In the genomic region with DNA sequence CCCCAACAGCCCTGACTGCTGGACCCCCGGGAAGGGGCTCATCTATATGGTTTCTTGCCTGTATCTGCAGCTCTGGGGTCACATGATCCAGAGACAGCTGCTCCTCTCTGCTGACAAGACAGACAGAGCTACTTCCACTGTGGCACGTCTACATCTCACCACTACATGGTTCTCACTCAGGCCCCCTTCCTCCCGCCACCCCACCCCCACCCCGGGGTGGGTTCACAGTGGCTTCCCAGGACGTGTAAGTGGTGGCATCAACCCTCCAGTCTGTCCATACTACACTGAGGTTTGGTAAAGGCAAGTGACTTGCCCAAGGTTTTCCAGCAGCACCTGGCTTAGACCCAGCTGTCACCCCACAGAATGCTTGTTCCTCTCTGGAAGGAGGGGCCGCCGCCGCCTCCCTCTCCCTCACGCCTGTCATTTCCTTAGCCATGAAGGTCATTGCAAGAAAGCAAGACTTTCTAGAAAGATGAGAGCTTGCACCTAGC, we compare ENCODE assay signal across 8 mouse cellular contexts. TPM values are rescaled to one million over a fixed set of nuclear protein-coding genes. Genes with fewer than 3 reads are reported as not detected.
DNase-seq lines count a peak whose midpoint lies in the region; ATAC-seq lines count a peak whose summit lies in the region.

No protein-coding gene starts in this region.

- H3K9ac ChIP-seq in heart, embryonic 14.5 days (ENCODE audit: low read length): no peak overlapping the region
- peak overlapping the region; percentile 83 for H3K9ac ChIP-seq in forebrain, embryonic 13.5 days
- H3K9ac ChIP-seq in midbrain, embryonic 12.5 days (replicated peaks): peak overlapping the region; percentile 76

- ATAC-seq in heart, embryonic 14.5 days (ENCODE audit: insufficient number of reproducible peaks, insufficient read depth, low FRiP score, low read depth): no peak
- no peak for ATAC-seq in forebrain, embryonic 13.5 days
- no peak for ATAC-seq in midbrain, embryonic 12.5 days (ENCODE audit: low FRiP score, low read depth)
- no peak for ATAC-seq in inflammation-experienced regulatory T-cells, adult 6 months

- no peak for DNase-seq in heart, postnatal 4 days
- peak; percentile 83 for DNase-seq in brain, adult 2 months (ENCODE audit: low read depth, low spot score)
- no peak for DNase-seq in ovary, postnatal 36 days (ENCODE audit: low spot score)
- no peak for DNase-seq in embryo, embryonic 9.5 days (ENCODE audit: extremely low spot score)

- 49% methylated on average over 9 of the region's 9 CpGs for whole genome bisulfite sequencing in heart, embryonic 14.5 days
- 59% methylated on average over 9 of the region's 9 CpGs for WGBS in forebrain, embryonic 13.5 days
- 58% methylated on average over 9 of the region's 9 CpGs for WGBS in midbrain, embryonic 12.5 days

- peak overlapping the region in 1 of 2 experiments; percentile 52; a peak in 1 of 4 replicates for H3K4me3 ChIP-seq in heart, embryonic 14.5 days (ENCODE audit: control insufficient read depth in 1 of 2, insufficient read depth in 1 of 2, low read depth in 1 of 2, low read length in 2 of 2)
- H3K4me3 ChIP-seq in forebrain, embryonic 13.5 days: peak overlapping the region; percentile 63
- peak overlapping the region; percentile 54 for H3K4me3 ChIP-seq in midbrain, embryonic 12.5 days

- H3K27me3 ChIP-seq in heart, embryonic 14.5 days (ENCODE audit: control insufficient read depth, insufficient read depth, low read length): peaks cover 28% of the 10 kb centered on the region; the same call in 1 of the 2 replicates
- 0 out of 2 replicates have a peak, but pooled peaks cover 7% of the 10 kb centered on the region for H3K27me3 ChIP-seq in forebrain, embryonic 13.5 days
- peaks cover 31% of the 10 kb centered on the region for H3K27me3 ChIP-seq in midbrain, embryonic 12.5 days

- H3K4me1 ChIP-seq in heart, embryonic 14.5 days (ENCODE audit: control insufficient read depth in 2 of 2, insufficient read depth in 2 of 2, low read length in 2 of 2): peaks cover 12 to 15% of the 10 kb centered on the region in 2 experiments
- peaks cover 27% of the 10 kb centered on the region for H3K4me1 ChIP-seq in forebrain, embryonic 13.5 days
- H3K4me1 ChIP-seq in midbrain, embryonic 12.5 days: peaks cover 26% of the 10 kb centered on the region

- no peaks in the 10 kb centered on the region for H3K36me3 ChIP-seq in heart, embryonic 14.5 days (ENCODE audit: control insufficient read depth, insufficient read depth, low read length)
- H3K36me3 ChIP-seq in forebrain, embryonic 13.5 days (ENCODE audit: poor library complexity, severe bottlenecking): no peaks in the 10 kb centered on the region
- H3K36me3 ChIP-seq in midbrain, embryonic 12.5 days: no peaks in the 10 kb centered on the region

- H3K4me2 ChIP-seq in heart, embryonic 14.5 days (ENCODE audit: low read length): peak overlapping the region; percentile 91
- peak overlapping the region; percentile 94 for H3K4me2 ChIP-seq in forebrain, embryonic 13.5 days
- peak overlapping the region; percentile 78 for H3K4me2 ChIP-seq in midbrain, embryonic 12.5 days (replicated peaks)

- H3K9me3 ChIP-seq in heart, embryonic 14.5 days (ENCODE audit: control insufficient read depth, low read length): no peaks in the 10 kb centered on the region
- no peaks in the 10 kb centered on the region for H3K9me3 ChIP-seq in forebrain, embryonic 13.5 days (replicated peaks)
- no peaks in the 10 kb centered on the region for H3K9me3 ChIP-seq in midbrain, embryonic 12.5 days

- H3K27ac ChIP-seq in heart, embryonic 14.5 days (replicated peaks in 1 of 2; ENCODE audit: control insufficient read depth in 1 of 2, insufficient read depth in 1 of 2, low read depth in 2 of 2, low read length in 2 of 2): no peak overlapping the region
- H3K27ac ChIP-seq in forebrain, embryonic 13.5 days: peak overlapping the region; percentile 54
- peak overlapping the region; percentile 86 for H3K27ac ChIP-seq in midbrain, embryonic 12.5 days (replicated peaks)

RNA-seq across cellular contexts. Expression of a gene that starts 0.6 kb away (rescaled TPM):
- polyA plus RNA-seq in heart, embryonic 14.5 days (2014; fragmentation: Nextera tagmentation; extraction: Ambion mirVana): 28.8 and 31.1 TPM in 2 replicates
- 10 to 100 TPM; 34.5 to 48.3 TPM for total RNA-seq in heart, postnatal 4 days (2021)
- polyA plus RNA-seq in forebrain, embryonic 13.5 days (2015; fragmentation: Nextera tagmentation; extraction: Ambion mirVana): 49.0 and 52.4 TPM in 2 replicates
- 61.5 TPM in 2 replicates for polyA plus RNA-seq in midbrain, embryonic 12.5 days (2016; fragmentation: Nextera tagmentation; extraction: Ambion mirVana)
- 10 to 100 TPM; 52.5 to 84.8 (median 55.5) TPM for polyA plus RNA-seq in inflammation-experienced regulatory T-cells, adult 6 months (2017; shearing (Covaris generic))

RNA-seq across cellular contexts. Expression of a gene that starts 1.6 kb away (rescaled TPM):
- 4.7 and 5.6 TPM in 2 replicates for polyA plus RNA-seq in heart, embryonic 14.5 days (2014; fragmentation: Nextera tagmentation; extraction: Ambion mirVana)
- 1 to 10 TPM; 9.0 to 9.6 TPM for total RNA-seq in heart, postnatal 4 days (2021)
- 13.7 and 20.2 TPM in 2 replicates for polyA plus RNA-seq in forebrain, embryonic 13.5 days (2015; fragmentation: Nextera tagmentation; extraction: Ambion mirVana)
- 26.3 and 30.5 TPM in 2 replicates for polyA plus RNA-seq in midbrain, embryonic 12.5 days (2016; fragmentation: Nextera tagmentation; extraction: Ambion mirVana)
- not detected for polyA plus RNA-seq in inflammation-experienced regulatory T-cells, adult 6 months (2017; shearing (Covaris generic))

RNA-seq across cellular contexts. Expression of a gene that starts 30.2 kb away (rescaled TPM):
- 56.6 and 64.5 TPM in 2 replicates for polyA plus RNA-seq in heart, embryonic 14.5 days (2014; fragmentation: Nextera tagmentation; extraction: Ambion mirVana)
- 10 to 100 TPM; 43.7 to 47.6 TPM for total RNA-seq in heart, postnatal 4 days (2021)
- 59.6 and 60.4 TPM in 2 replicates for polyA plus RNA-seq in forebrain, embryonic 13.5 days (2015; fragmentation: Nextera tagmentation; extraction: Ambion mirVana)
- polyA plus RNA-seq in midbrain, embryonic 12.5 days (2016; fragmentation: Nextera tagmentation; extraction: Ambion mirVana): 57.5 and 61.1 TPM in 2 replicates
- polyA plus RNA-seq in inflammation-experienced regulatory T-cells, adult 6 months (2017; shearing (Covaris generic)): 10 to 100 TPM; 43.1 to 73.3 (median 57.4) TPM

RNA-seq across cellular contexts. Expression of a gene that starts 36.5 kb away (rescaled TPM):
- 0.35 and 1.8 TPM in 2 replicates for polyA plus RNA-seq in heart, embryonic 14.5 days (2014; fragmentation: Nextera tagmentation; extraction: Ambion mirVana)
- 1 to 10 TPM; 3.1 to 3.4 TPM for total RNA-seq in heart, postnatal 4 days (2021)
- polyA plus RNA-seq in forebrain, embryonic 13.5 days (2015; fragmentation: Nextera tagmentation; extraction: Ambion mirVana): 0.20 TPM in 1 of 2 replicates, not detected in the other
- 0.60 TPM in 2 replicates for polyA plus RNA-seq in midbrain, embryonic 12.5 days (2016; fragmentation: Nextera tagmentation; extraction: Ambion mirVana)
- under 1 TPM in 1 of 3 experiments, not detected in 2; 0.93 TPM for polyA plus RNA-seq in inflammation-experienced regulatory T-cells, adult 6 months (2017; shearing (Covaris generic))

RNA-seq across cellular contexts. Expression of a gene that starts 44.2 kb away (rescaled TPM):
- 43.7 and 48.2 TPM in 2 replicates for polyA plus RNA-seq in heart, embryonic 14.5 days (2014; fragmentation: Nextera tagmentation; extraction: Ambion mirVana)
- total RNA-seq in heart, postnatal 4 days (2021): 10 to 100 TPM; 59.7 to 60.2 TPM
- polyA plus RNA-seq in forebrain, embryonic 13.5 days (2015; fragmentation: Nextera tagmentation; extraction: Ambion mirVana): 28.5 and 30.1 TPM in 2 replicates
- 27.2 and 28.6 TPM in 2 replicates for polyA plus RNA-seq in midbrain, embryonic 12.5 days (2016; fragmentation: Nextera tagmentation; extraction: Ambion mirVana)
- under 1 TPM; 0.32 to 0.63 (median 0.44) TPM for polyA plus RNA-seq in inflammation-experienced regulatory T-cells, adult 6 months (2017; shearing (Covaris generic))

Comparison
In these comparisons a context has a peak if more than half of its experiments do, and no peak if none do; other contexts are left out.
1. H3K27ac ChIP-seq: peak in forebrain, embryonic 13.5 days (single experiment) and midbrain, embryonic 12.5 days (single experiment); none in heart, embryonic 14.5 days (0 of 2).
2. Peak in every context shown above with its lines, with median percentiles within 50 percentile points of each other: H3K4me2 ChIP-seq.